Mouse (Mus musculus) heart, embryonic 13.5 days (tissue): ENCODE results near the gene Atp5g3. TPM values are rescaled to one million over a fixed set of nuclear protein-coding genes. Genes with fewer than 3 reads are reported as not detected.

Experiments
- ATAC-seq: fragments of 200-750 bp; cut with Nextera tagmentation; 2 replicates; pipeline ENCODE4 v1.8.0; 2017; ENCODE audit warnings: moderate TSS enrichment; ENCODE audit not compliant: insufficient number of reproducible peaks, low FRiP score, low TSS enrichment; ENCODE audit errors: extremely low read depth
- H3K27ac ChIP-seq: fragments of 300-500 bp; sonication (generic); replicated peaks from 2 replicates; pipeline ENCODE4 v1.5.1; 2015; ENCODE audit warnings: moderate library complexity, mild to moderate bottlenecking, inconsistent platforms
- H3K27me3 ChIP-seq: fragments of 300-500 bp; sonication (generic); replicated peaks from 2 replicates; pipeline ENCODE4 v1.6.1; 2015; ENCODE audit warnings: mild to moderate bottlenecking, inconsistent platforms
- H3K36me3 ChIP-seq: fragments of 300-500 bp; sonication (generic); 2 replicates; pipeline ENCODE4 v1.6.1; 2015; ENCODE audit warnings: mild to moderate bottlenecking, inconsistent platforms
- H3K4me1 ChIP-seq: fragments of 300-500 bp; sonication (generic); 2 replicates; pipeline ENCODE4 v1.6.1; 2015; ENCODE audit warnings: inconsistent platforms
- H3K4me2 ChIP-seq: fragments of 300-500 bp; sonication (generic); 2 replicates; pipeline ENCODE4 v1.6.1; 2015; ENCODE audit warnings: inconsistent platforms, mild to moderate bottlenecking, moderate library complexity
- H3K4me3 ChIP-seq: fragments of 300-500 bp; sonication (generic); 2 replicates; pipeline ENCODE4 v1.5.1; 2015; ENCODE audit warnings: moderate library complexity, mild to moderate bottlenecking, inconsistent platforms
- H3K9ac ChIP-seq: fragments of 300-500 bp; sonication (generic); 2 replicates; pipeline ENCODE4 v1.6.1; 2015; ENCODE audit warnings: inconsistent platforms, mild to moderate bottlenecking, moderate library complexity
- H3K9me3 ChIP-seq: fragments of 300-500 bp; sonication (generic); 2 replicates; pipeline ENCODE4 v1.6.1; 2016; ENCODE audit warnings: inconsistent platforms
- WGBS: fragments of 180-500 bp; shearing (Covaris S2); methylation state at CpG from one replicate; pipeline ENCODE4 v1.1.7; 2015; ENCODE audit warnings: mixed read lengths; 5-methylcytosine and 5-hydroxymethylcytosine counted together
- polyA plus RNA-seq: library from polyadenylated mRNA; unstranded; fragments of >200 nt; fragmentation: Nextera tagmentation; extraction: Ambion mirVana; gene quantifications from 2 replicates; pipeline ENCODE4 v1.2.1, GENCODE M21; 2015

Gene Atp5g3
- polyA plus RNA-seq, 1 experiment from 2014 or later = 2,386 TPM

GRCm38 (mm10) chr2:73893473-73894270, 17.5 kb downstream of the Atp5g3 start:
- Histone ChIP-seq H3K9ac (peak overlapping the region; percentile 81), H3K4me1 (peaks cover 15% of the 10 kb centered on the region), H3K4me3 (peak overlapping the region; percentile 99), H3K27me3 (no peaks in the 10 kb centered on the region), H3K4me2 (peak overlapping the region; percentile 69), H3K9me3 (no peaks in the 10 kb centered on the region), H3K27ac (peak overlapping the region; percentile 85), H3K36me3 (0 out of 2 replicates have a peak, but pooled peaks cover 2% of the 10 kb centered on the region)
- 58% methylated on average over 22 of the region's 22 CpGs for WGBS
- ATAC-seq = no peak

GRCm38 (mm10) chr2:73892464-73893296, 18.4 kb downstream of the Atp5g3 start, which contains the start of gene Atf2:
TSS of gene Atf2 (minus strand) at chr2:73892639.
- H3K9me3 ChIP-seq = no peaks in the 10 kb centered on the region
- ATAC-seq = peak; percentile 94
- under 1% methylated on average over 63 of the region's 63 CpGs for WGBS
- H3K27me3 ChIP-seq = no peaks in the 10 kb centered on the region
- H3K27ac ChIP-seq = peak within 1 kb of the TSS; percentile 94
- peak within 1 kb of the TSS; percentile 99 for H3K4me3 ChIP-seq
- peak within 1 kb of the TSS; percentile 89 for H3K4me2 ChIP-seq
- peaks cover 15% of the 10 kb centered on the region for H3K4me1 ChIP-seq
- H3K9ac ChIP-seq = peak within 1 kb of the TSS; percentile 98
- 0 out of 2 replicates have a peak, but pooled peaks cover 2% of the 10 kb centered on the region for H3K36me3 ChIP-seq

- H3K27me3 ChIP-seq = no peaks in the 10 kb centered on the region
Measured at GRCm38 (mm10) chr2:73891701-73892463, 19.2 kb downstream of the Atp5g3 start.

GRCm38 (mm10) chr2:73885997-73886396, 25.1 kb downstream of the Atp5g3 start:
- no peak overlapping the region for H3K4me3 ChIP-seq
- no peak overlapping the region for H3K9ac ChIP-seq
- no peaks in the 10 kb centered on the region for H3K9me3 ChIP-seq
- 55% methylated on average over 2 of the region's 2 CpGs for WGBS
- no peak overlapping the region for H3K4me2 ChIP-seq
- ATAC-seq = no peak
- peaks cover 4% of the 10 kb centered on the region; the same call in 1 of the 2 replicates for H3K36me3 ChIP-seq
- no peaks in the 10 kb centered on the region for H3K27me3 ChIP-seq
- H3K27ac ChIP-seq = no peak overlapping the region
- peaks cover 3% of the 10 kb centered on the region for H3K4me1 ChIP-seq

More at GRCm38 (mm10) chr2:73891701-73892463, 19.2 kb downstream of the Atp5g3 start:
- peak overlapping the region; percentile 99 for H3K4me3 ChIP-seq
- 2% methylated on average over 51 of the region's 54 CpGs for WGBS
- peak overlapping the region; percentile 98 for H3K9ac ChIP-seq
- 0 out of 2 replicates have a peak, but pooled peaks cover 2% of the 10 kb centered on the region for H3K36me3 ChIP-seq
- H3K4me1 ChIP-seq = peaks cover 15% of the 10 kb centered on the region
- H3K27ac ChIP-seq = peak overlapping the region; percentile 94
- peak overlapping the region; percentile 89 for H3K4me2 ChIP-seq
- peak; percentile 9; the same call in 1 of the 2 replicates for ATAC-seq
- no peaks in the 10 kb centered on the region for H3K9me3 ChIP-seq

DNA sequence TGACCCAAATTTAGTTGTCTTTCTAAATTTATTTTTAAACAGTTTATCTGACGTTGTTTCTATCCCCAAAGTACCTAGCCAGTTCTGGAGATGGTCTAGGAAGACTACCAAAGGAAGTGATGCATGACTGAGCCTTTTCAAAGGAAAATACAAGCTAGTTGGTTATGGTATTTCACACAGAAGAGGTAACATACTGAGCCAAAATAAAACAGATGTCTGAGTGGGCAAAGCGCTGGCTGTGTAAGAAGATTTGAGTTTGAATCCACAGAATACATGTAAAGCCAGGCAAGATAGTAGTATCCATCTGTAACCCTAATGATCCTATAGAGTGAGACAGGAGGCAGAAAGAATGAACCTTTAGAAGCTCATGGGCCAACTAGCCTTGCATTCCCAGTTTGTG, 33.2 kb downstream of the Atp5g3 start:
- no peak for ATAC-seq
- Histone ChIP-seq H3K9me3 (no peaks in the 10 kb centered on the region), H3K36me3 (peaks cover 17% of the 10 kb centered on the region), H3K9ac (no peak overlapping the region), H3K27me3 (no peaks in the 10 kb centered on the region), H3K27ac (no peak overlapping the region), H3K4me1 (peaks cover 11% of the 10 kb centered on the region), H3K4me3 (no peak overlapping the region), H3K4me2 (no peak overlapping the region)
- 83% methylated on average over 2 of the region's 2 CpGs for WGBS

GRCm38 (mm10) chr2:73867764-73868487, 43.2 kb downstream of the Atp5g3 start:
- Histone ChIP-seq H3K4me1 (no peaks in the 10 kb centered on the region), H3K27ac (no peak overlapping the region), H3K9me3 (no peaks in the 10 kb centered on the region), H3K4me2 (no peak overlapping the region), H3K27me3 (no peaks in the 10 kb centered on the region), H3K36me3 (peaks cover 45% of the 10 kb centered on the region), H3K9ac (no peak overlapping the region), H3K4me3 (no peak overlapping the region)
- ATAC-seq = no peak
- WGBS = 70% methylated on average over 16 of the region's 16 CpGs

DNA sequence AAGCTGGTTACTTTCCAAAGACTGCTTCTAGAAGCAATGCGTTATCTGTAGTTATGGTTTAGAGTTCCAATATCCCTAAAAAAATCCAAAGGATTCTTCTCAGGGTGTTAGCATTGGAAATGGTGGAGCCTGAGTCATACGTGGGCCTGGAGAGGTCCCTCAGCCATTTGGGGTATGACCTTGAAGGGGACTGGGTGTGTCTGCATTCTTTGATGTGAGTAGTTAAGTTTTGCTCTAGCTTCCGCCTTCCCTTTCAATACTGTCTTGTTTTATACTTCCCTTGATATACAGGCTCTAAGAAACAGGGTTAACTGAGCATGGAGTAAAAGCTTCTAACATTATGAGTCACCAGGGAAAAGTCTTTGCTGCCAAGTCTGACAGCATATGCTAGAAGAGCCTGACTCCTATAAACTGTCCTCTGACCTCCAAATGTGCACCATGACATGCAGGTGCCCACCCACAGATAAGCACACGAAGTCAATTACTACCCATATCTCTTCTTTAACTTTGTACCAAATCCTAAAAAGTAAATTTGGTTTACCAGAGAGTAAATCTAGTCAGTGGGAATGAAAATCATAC, 51.0 kb downstream of the Atp5g3 start:
- Histone ChIP-seq H3K27ac (no peak overlapping the region), H3K4me1 (peaks cover 5% of the 10 kb centered on the region; the same call in 1 of the 2 replicates), H3K9me3 (no peaks in the 10 kb centered on the region), H3K4me2 (no peak overlapping the region), H3K36me3 (peaks cover 8% of the 10 kb centered on the region; the same call in 1 of the 2 replicates), H3K4me3 (no peak overlapping the region), H3K27me3 (no peaks in the 10 kb centered on the region), H3K9ac (no peak overlapping the region)
- no peak for ATAC-seq
- WGBS = 72% methylated on average over 4 of the region's 4 CpGs

Other genes starting within 250 kb of the Atp5g3 start
- gene Chn1, start 136.0 kb downstream of the Atp5g3 start, polyA plus RNA-seq = 16.7 and 17.3 TPM in 2 replicates
- 33.1 and 40.0 TPM in 2 replicates for gene Atf2, start 18.7 kb downstream of the Atp5g3 start, polyA plus RNA-seq